Mouse (Mus musculus) bone marrow, adult 2 months (tissue): ENCODE measurements at regions not wholly inside any gene's neighbourhood (a gene's known extent, or its start where the extent isn't known, plus 50 kb on each side); places are given as distances from the start of the nearest gene placed in this dataset.

Source experiments
- H3K27ac ChIP-seq: fragments of 200-500 bp; 2 replicates; pipeline ENCODE4 v1.5.1; 2012; ENCODE audit warnings: low read depth, mild to moderate bottlenecking, control low read depth, inconsistent platforms, low read length; ENCODE audit not compliant: control insufficient read depth, poor library complexity, insufficient read depth
- H3K4me1 ChIP-seq: fragments of 200-500 bp; 2 replicates; pipeline ENCODE4 v1.6.1; 2011; ENCODE audit warnings: low read length; ENCODE audit not compliant: control insufficient read depth, insufficient read depth
- H3K4me3 ChIP-seq: fragments of 200-500 bp; replicated peaks from 2 replicates; pipeline ENCODE3; 2011; ENCODE audit warnings: mild to moderate bottlenecking, low read depth, low read length, control low read depth; ENCODE audit not compliant: control insufficient read depth
- CTCF ChIP-seq: fragments of 200-500 bp; IDR thresholded peaks from 2 replicates; pipeline ENCODE4 v1.5.1; 2011; ENCODE audit warnings: low read length, control low read depth; ENCODE audit not compliant: control insufficient read depth, insufficient read depth
- POLR2A ChIP-seq: fragments of 200-500 bp; IDR thresholded peaks from 2 replicates; pipeline ENCODE4 v1.6.1; 2011; ENCODE audit warnings: low read depth, mild to moderate bottlenecking, control low read depth, low read length, borderline replicate concordance; ENCODE audit not compliant: control insufficient read depth
- WGBS: fragments of 180-500 bp; shearing (Covaris S2); methylation state at CpG from one replicate; pipeline ENCODE4 v1.1.7; 2018; 5-methylcytosine and 5-hydroxymethylcytosine counted together

- Histone ChIP-seq H3K27ac (no peak overlapping the region), H3K4me1 (no peaks in the 10 kb centered on the region), H3K4me3 (no peak overlapping the region)
- TF ChIP-seq POLR2A (no peak), CTCF (no peak)
- 75% methylated on average over 6 of the region's 6 CpGs for WGBS
These were observed 456.5 kb downstream of the Dhx35 start for GRCm38 (mm10) chr2:159250993-159251665.

GRCm38 (mm10) chr2:159270221-159271080 lies 475.8 kb downstream of the Dhx35 start:
- no peak overlapping the region for H3K4me3 ChIP-seq
- H3K27ac ChIP-seq, result no peak overlapping the region
- H3K4me1 ChIP-seq, result no peaks in the 10 kb centered on the region
- TF ChIP-seq POLR2A (no peak), CTCF (no peak)
- 70% methylated on average over 10 of the region's 10 CpGs for WGBS

- WGBS, result 36% methylated on average over 2 of the region's 2 CpGs
- no peak for TF ChIP-seq POLR2A
- no peak for TF ChIP-seq CTCF
These were observed 484.3 kb downstream of the Dhx35 start for GRCm38 (mm10) chr2:159278896-159279295.

GRCm38 (mm10) chr2:159281558-159282320 lies 487.1 kb downstream of the Dhx35 start:
- Histone ChIP-seq H3K4me3 (no peak overlapping the region), H3K27ac (no peak overlapping the region), H3K4me1 (no peaks in the 10 kb centered on the region)
- TF ChIP-seq CTCF, result no peak
- TF ChIP-seq POLR2A, result no peak
- 78% methylated on average over 8 of the region's 8 CpGs for WGBS

More at GRCm38 (mm10) chr2:159278896-159279295, 484.3 kb downstream of the Dhx35 start:
- no peak overlapping the region for H3K4me3 ChIP-seq
- no peaks in the 10 kb centered on the region for H3K4me1 ChIP-seq
- no peak overlapping the region for H3K27ac ChIP-seq

- no peaks in the 10 kb centered on the region for H3K4me1 ChIP-seq
- H3K4me3 ChIP-seq, result no peak overlapping the region
- no peak overlapping the region for H3K27ac ChIP-seq
- TF ChIP-seq CTCF (no peak), POLR2A (no peak)
- WGBS, result 84% methylated on average over 5 of the region's 5 CpGs
These were observed 489.5 kb downstream of the Dhx35 start for GRCm38 (mm10) chr2:159284100-159284499.

GRCm38 (mm10) chr2:159284525-159285189 lies 490.1 kb downstream of the Dhx35 start:
- Histone ChIP-seq H3K27ac (no peak overlapping the region), H3K4me3 (no peak overlapping the region), H3K4me1 (no peaks in the 10 kb centered on the region)
- TF ChIP-seq CTCF (no peak), POLR2A (no peak)
- WGBS, result 83% methylated on average over 8 of the region's 8 CpGs

- Histone ChIP-seq H3K27ac (no peak overlapping the region), H3K4me1 (no peaks in the 10 kb centered on the region), H3K4me3 (no peak overlapping the region)
- WGBS, result 74% methylated on average over 6 of the region's 6 CpGs
- TF ChIP-seq CTCF (no peak), POLR2A (no peak)
These were observed 493.5 kb downstream of the Dhx35 start for GRCm38 (mm10) chr2:159287996-159288563.

GRCm38 (mm10) chr2:159290081-159290480 lies 495.5 kb downstream of the Dhx35 start:
- Histone ChIP-seq H3K4me1 (no peaks in the 10 kb centered on the region), H3K27ac (no peak overlapping the region), H3K4me3 (no peak overlapping the region)
- WGBS, result 80% methylated on average over 1 of the region's 1 CpGs
- TF ChIP-seq POLR2A, result no peak
- TF ChIP-seq CTCF, result no peak
